Mouse (Mus musculus): ENCODE measurements around the gene Tshz3. TPM values are rescaled to one million over a fixed set of nuclear protein-coding genes. Genes with fewer than 3 reads are reported as not detected.
A peak's percentile ranks its signal among the peaks of the same experiment; 100 is the strongest.

The Tshz3 gene
- total RNA-seq, 2 experiments from 2014 or later: 7.8 to 11.0 TPM

- DNase-seq: peak; percentile 70
These were observed 1.4 kb upstream of the Tshz3 start for GRCm38 (mm10) chr7:36696406-36697117.

- DNase-seq: peak; percentile 70
These were observed 631 bp upstream of the Tshz3 start for GRCm38 (mm10) chr7:36697118-36697855.

GRCm38 (mm10) chr7:36698589-36698946 is 650 bp downstream of the Tshz3 start:
- DNase-seq: no peak

- DNase-seq: no peak
These were observed 1.4 kb downstream of the Tshz3 start for GRCm38 (mm10) chr7:36699001-36699987.

GRCm38 (mm10) chr7:36706636-36707035 is 8.7 kb downstream of the Tshz3 start:
- DNase-seq: no peak

- DNase-seq: no peak
These were observed 9.3 kb downstream of the Tshz3 start for GRCm38 (mm10) chr7:36707266-36707665.

GRCm38 (mm10) chr7:36707681-36708350 is 9.9 kb downstream of the Tshz3 start:
- DNase-seq: no peak

GRCm38 (mm10) chr7:36708823-36709222 is 10.9 kb downstream of the Tshz3 start:
- DNase-seq: no peak

GRCm38 (mm10) chr7:36709239-36709638 is 11.3 kb downstream of the Tshz3 start:
- peak; percentile 58 for DNase-seq

GRCm38 (mm10) chr7:36709974-36710373 is 12.1 kb downstream of the Tshz3 start:
- no peak for DNase-seq

- no peak for DNase-seq
These were observed 12.5 kb downstream of the Tshz3 start for GRCm38 (mm10) chr7:36710387-36710786.

GRCm38 (mm10) chr7:36711766-36712165 is 13.8 kb downstream of the Tshz3 start:
- peak; percentile 65 for DNase-seq

- no peak for DNase-seq
These were observed 16.4 kb downstream of the Tshz3 start for GRCm38 (mm10) chr7:36714323-36714722.

GRCm38 (mm10) chr7:36717192-36717591 is 19.3 kb downstream of the Tshz3 start:
- no peak for DNase-seq

GRCm38 (mm10) chr7:36720830-36721229 is 22.9 kb downstream of the Tshz3 start:
- no peak for DNase-seq

- no peak for DNase-seq
These were observed 38.6 kb downstream of the Tshz3 start for GRCm38 (mm10) chr7:36736303-36737050.

GRCm38 (mm10) chr7:36751480-36751879 is 53.6 kb downstream of the Tshz3 start:
- DNase-seq: no peak

- no peak for DNase-seq
These were observed 69.7 kb downstream of the Tshz3 start for GRCm38 (mm10) chr7:36767501-36768092.

- DNase-seq: no peak
These were observed 75.2 kb downstream of the Tshz3 start for GRCm38 (mm10) chr7:36773086-36773485.

GRCm38 (mm10) chr7:36776956-36777355 is 79.0 kb downstream of the Tshz3 start:
- DNase-seq: no peak

- DNase-seq: no peak
These were observed 80.5 kb downstream of the Tshz3 start for GRCm38 (mm10) chr7:36778456-36778855.
